Mouse (Mus musculus) midbrain, embryonic 14.5 days (tissue): Measurements from ENCODE around the gene Dnmbp. TPM values are rescaled to one million over a fixed set of nuclear protein-coding genes. Genes with fewer than 3 reads are reported as not detected.
A peak's percentile ranks its signal among the peaks of the same experiment; 100 is the strongest.

ENCODE experiments used
- ATAC-seq: fragments of 200-750 bp; cut with Nextera tagmentation; 2 replicates; pipeline ENCODE4 v1.8.0; 2017; ENCODE audit warnings: moderate number of reproducible peaks, moderate library complexity; ENCODE audit not compliant: low FRiP score, low TSS enrichment
- DNase-seq: peaks from one replicate; pipeline ENCODE4 v3.0.0-alpha.2; 2015
- H3K27ac ChIP-seq: fragments of 300-500 bp; sonication (generic); replicated peaks from 2 replicates; pipeline ENCODE4 v1.5.1; 2014; ENCODE audit warnings: mild to moderate bottlenecking, low read depth, low read length, moderate library complexity
- H3K27me3 ChIP-seq: fragments of 300-500 bp; sonication (generic); 2 replicates; pipeline ENCODE4 v1.6.1; 2014; ENCODE audit warnings: low read length, control low read depth, mixed read lengths; ENCODE audit not compliant: control insufficient read depth, insufficient read depth
- H3K36me3 ChIP-seq: fragments of 300-500 bp; sonication (generic); 2 replicates; pipeline ENCODE4 v1.6.1; 2014; ENCODE audit warnings: low read length, control low read depth; ENCODE audit not compliant: control insufficient read depth, insufficient read depth
- H3K4me1 ChIP-seq: fragments of 300-500 bp; sonication (generic); 2 replicates; pipeline ENCODE4 v1.6.1; 2014; ENCODE audit warnings: mild to moderate bottlenecking, antibody characterized with exemption, low read length, control low read depth; ENCODE audit not compliant: control insufficient read depth, insufficient read depth
- H3K4me2 ChIP-seq: fragments of 300-500 bp; sonication (generic); 2 replicates; pipeline ENCODE4 v1.6.1; 2014; ENCODE audit warnings: mild to moderate bottlenecking, low read length, moderate library complexity
- H3K4me3 ChIP-seq: fragments of 300-500 bp; sonication (generic); replicated peaks from 2 replicates; pipeline ENCODE4 v1.5.1; 2014; ENCODE audit warnings: low read depth, low read length
- H3K9ac ChIP-seq: fragments of 300-500 bp; sonication (generic); replicated peaks from 2 replicates; pipeline ENCODE4 v1.6.1; 2014; ENCODE audit warnings: mild to moderate bottlenecking, low read length, moderate library complexity
- H3K9me3 ChIP-seq: fragments of 300-500 bp; sonication (generic); 2 replicates; pipeline ENCODE4 v1.6.1; 2016; ENCODE audit warnings: low read length, control low read depth, mixed read lengths; ENCODE audit not compliant: control insufficient read depth
- WGBS: fragments of 180-500 bp; shearing (Covaris S2); extraction: QIAGEN DNeasy Blood & Tissue Kit; methylation state at CpG from one replicate; pipeline ENCODE4 v1.1.7; 2014; 5-methylcytosine and 5-hydroxymethylcytosine counted together
- polyA plus RNA-seq: library from polyadenylated mRNA; unstranded; fragments of >200 nt; fragmentation: Nextera tagmentation; extraction: Ambion mirVana; gene quantifications from 2 replicates; pipeline ENCODE4 v1.2.1, GENCODE M21; 2014

Gene Dnmbp
- polyA plus RNA-seq, result 7.2 and 8.6 TPM in 2 replicates

DNA sequence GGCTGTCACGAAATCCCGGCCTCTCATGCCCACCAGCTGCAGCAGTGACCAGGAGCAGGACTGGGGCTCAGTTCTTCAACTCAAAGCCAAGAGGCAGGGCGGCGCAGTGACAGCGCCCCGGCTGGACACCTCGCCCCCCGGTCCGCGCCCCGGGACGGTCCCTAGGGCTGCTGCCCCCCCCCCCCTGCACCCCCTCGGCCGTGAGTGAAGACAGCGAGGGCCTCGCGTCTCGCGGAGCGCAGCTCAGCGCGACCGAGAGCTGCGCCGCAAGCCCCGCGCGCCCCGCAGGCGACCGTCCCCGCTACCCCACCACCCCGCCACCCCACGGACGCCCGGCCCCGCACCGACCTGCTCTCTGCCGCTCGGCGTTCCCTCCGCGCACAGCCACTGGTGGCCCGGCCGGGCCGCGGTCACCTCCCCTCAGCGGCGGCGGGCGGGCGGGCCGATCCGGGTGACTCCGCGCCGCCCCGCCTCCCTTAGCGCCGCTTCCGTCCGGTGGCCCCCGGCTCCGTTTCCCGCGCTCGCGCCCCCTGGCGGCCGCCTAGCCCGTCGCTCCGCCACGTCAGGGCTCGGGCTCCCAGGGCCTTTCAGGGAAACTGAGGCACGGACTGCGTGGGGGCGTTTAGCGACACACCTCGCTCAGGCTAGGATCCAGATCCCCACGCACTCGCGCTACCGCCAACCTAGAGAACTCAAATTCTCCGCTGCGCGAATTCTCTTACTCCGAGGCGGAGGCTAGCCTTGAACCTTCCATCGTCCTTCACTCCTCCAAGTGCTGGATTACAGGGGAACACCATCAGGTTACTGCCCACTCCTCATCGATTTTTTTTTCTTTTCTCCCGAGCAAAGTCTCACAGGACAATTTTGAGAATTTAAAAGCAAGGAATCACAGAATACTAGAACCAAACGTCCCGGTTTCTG is at the start of gene Dnmbp:
Gene Dnmbp, minus strand, starts transcription at position 423 of the 921 bp plus-strand sequence.
- no peaks in the 10 kb centered on the region for H3K27me3 ChIP-seq
- WGBS, result 4% methylated on average over 77 of the region's 94 CpGs
- ATAC-seq, result peak; percentile 83

DNA sequence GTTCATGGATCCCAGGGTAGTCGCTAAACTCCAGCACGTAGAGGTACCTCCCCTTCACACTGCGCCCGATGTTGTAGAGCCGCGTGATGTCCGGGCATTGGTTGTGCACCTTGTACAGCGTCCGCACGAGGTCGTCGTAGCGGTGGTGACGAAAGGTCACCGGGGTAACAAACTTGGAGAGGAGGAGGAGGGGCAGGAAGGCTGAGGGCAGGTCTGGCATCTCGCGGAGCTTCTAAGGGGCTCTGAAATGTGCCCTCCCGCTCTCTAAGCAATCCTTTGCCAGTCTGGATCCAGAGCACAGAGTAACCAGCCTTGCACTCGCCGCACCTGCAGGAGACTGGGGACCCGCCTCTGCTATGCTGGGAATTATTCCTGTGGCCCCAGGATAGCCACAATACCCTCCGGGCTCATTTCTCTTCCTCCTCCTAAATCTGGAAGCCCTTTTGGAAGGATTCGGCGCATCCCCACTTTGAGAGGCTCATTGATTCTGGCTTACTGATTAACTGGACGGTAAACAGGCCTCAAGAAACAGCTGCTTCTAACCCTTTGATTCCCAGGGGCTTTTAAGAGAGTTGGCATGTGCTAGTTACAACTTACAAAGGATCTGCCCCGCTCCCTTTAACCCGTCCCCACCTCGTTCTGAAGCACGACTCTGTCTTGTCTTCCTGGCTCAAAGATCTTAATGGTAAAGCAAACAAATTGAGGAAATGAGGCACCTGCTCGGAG is 46.2 kb upstream of the Dnmbp start, which contains the start of gene Cpn1:
Gene Cpn1, minus strand, starts transcription at position 488 of the 726 bp plus-strand sequence.
- ATAC-seq (no peak), DNase-seq (no peak)
- WGBS, result 17% methylated on average over 30 of the region's 30 CpGs
- H3K27ac ChIP-seq, result no peak within 1 kb of the TSS
- H3K9ac ChIP-seq, result no peak within 1 kb of the TSS
- H3K4me3 ChIP-seq, result no peak within 1 kb of the TSS
- no peaks in the 10 kb centered on the region for H3K4me1 ChIP-seq
- no peaks in the 10 kb centered on the region for H3K36me3 ChIP-seq
- H3K4me2 ChIP-seq, result peak within 1 kb of the TSS; percentile 33
- H3K9me3 ChIP-seq, result no peaks in the 10 kb centered on the region
- no peaks in the 10 kb centered on the region for H3K27me3 ChIP-seq

More for the DNA sequence above, at the start of gene Dnmbp:
- Histone ChIP-seq H3K36me3 (no peaks in the 10 kb centered on the region), H3K27ac (peak within 1 kb of the TSS; percentile 45; the same call in 1 of the 2 replicates), H3K9me3 (no peaks in the 10 kb centered on the region), H3K4me2 (peak within 1 kb of the TSS; percentile 65), H3K9ac (peak within 1 kb of the TSS; percentile 78), H3K4me3 (peak within 1 kb of the TSS; percentile 77), H3K4me1 (no peaks in the 10 kb centered on the region)
- DNase-seq, result peak; percentile 89

DNA sequence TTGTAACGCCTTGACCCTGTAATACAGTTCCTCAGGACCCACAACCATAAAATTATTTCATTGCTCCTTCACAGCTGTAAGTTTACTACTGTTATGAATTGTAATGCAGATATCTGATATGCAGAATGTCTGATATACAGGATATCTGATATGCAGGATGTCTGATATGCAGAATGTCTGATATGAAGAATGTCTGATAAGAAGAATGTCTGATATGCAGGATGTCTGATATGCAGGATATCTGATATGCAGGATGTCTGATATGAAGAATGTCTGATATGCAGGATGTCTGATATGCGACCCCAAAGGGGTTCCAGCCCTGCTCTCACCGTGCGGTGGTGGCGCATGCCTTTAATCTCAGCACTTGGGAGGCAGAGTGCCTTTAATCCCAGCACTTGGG is 42.0 kb upstream of the Dnmbp start:
- H3K27ac ChIP-seq, result no peak overlapping the region
- WGBS, result 94% methylated on average over 5 of the region's 5 CpGs
- H3K36me3 ChIP-seq, result no peaks in the 10 kb centered on the region
- no peak overlapping the region for H3K4me2 ChIP-seq
- ATAC-seq, result no peak
- H3K4me1 ChIP-seq, result no peaks in the 10 kb centered on the region
- no peaks in the 10 kb centered on the region for H3K9me3 ChIP-seq
- H3K9ac ChIP-seq, result no peak overlapping the region
- no peaks in the 10 kb centered on the region for H3K27me3 ChIP-seq
- no peak overlapping the region for H3K4me3 ChIP-seq
- DNase-seq, result no peak

DNA sequence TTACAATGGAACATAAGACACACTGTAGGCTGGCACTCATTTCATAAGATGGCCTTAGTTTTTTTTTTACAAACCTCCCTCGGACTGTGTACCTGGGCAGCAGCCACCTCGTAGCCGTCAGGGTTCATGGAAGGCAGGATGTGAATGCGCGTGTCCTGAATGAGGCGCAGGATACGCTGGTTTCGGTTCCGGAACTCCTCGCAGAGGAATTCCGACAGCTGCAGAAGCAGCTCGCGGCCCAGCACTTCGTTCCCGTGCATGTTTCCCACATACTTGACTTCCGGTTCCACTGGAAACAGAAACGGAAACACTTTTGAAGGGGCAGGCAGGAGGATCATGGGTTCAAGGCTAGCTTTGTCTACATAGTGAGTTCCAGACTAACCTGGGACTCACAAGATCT is 40.7 kb upstream of the Dnmbp start:
- Histone ChIP-seq H3K4me1 (no peaks in the 10 kb centered on the region), H3K9ac (no peak overlapping the region), H3K4me2 (no peak overlapping the region), H3K27me3 (no peaks in the 10 kb centered on the region), H3K9me3 (no peaks in the 10 kb centered on the region), H3K36me3 (no peaks in the 10 kb centered on the region), H3K27ac (no peak overlapping the region), H3K4me3 (no peak overlapping the region)
- no peak for DNase-seq
- WGBS, result 94% methylated on average over 17 of the region's 17 CpGs
- no peak for ATAC-seq

DNA sequence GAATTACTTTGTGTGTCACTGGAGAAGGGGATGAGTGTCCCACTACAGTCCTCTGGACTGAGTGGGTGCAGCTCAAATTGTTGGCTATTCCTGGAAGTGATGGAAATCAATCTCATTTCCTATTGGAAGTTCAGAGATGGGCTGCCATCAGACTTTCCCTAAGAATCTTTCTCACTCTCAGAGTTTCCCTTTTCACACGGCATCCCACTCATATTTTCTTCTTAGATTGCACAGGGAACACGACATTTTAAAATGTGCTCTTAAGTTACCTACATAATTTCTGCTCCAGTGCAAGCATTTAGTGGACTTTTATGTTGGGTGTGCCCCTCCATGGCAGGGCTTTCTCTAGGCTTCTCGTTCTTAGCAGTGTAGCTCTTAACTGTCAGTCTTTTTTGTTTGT is 37.8 kb upstream of the Dnmbp start:
- no peaks in the 10 kb centered on the region for H3K36me3 ChIP-seq
- H3K9me3 ChIP-seq, result no peaks in the 10 kb centered on the region
- H3K9ac ChIP-seq, result no peak overlapping the region
- ATAC-seq (no peak), DNase-seq (no peak)
- H3K4me3 ChIP-seq, result no peak overlapping the region
- H3K4me1 ChIP-seq, result no peaks in the 10 kb centered on the region
- WGBS, result 88% methylated on average over 3 of the region's 3 CpGs
- no peak overlapping the region for H3K4me2 ChIP-seq
- H3K27me3 ChIP-seq, result no peaks in the 10 kb centered on the region
- H3K27ac ChIP-seq, result no peak overlapping the region

DNA sequence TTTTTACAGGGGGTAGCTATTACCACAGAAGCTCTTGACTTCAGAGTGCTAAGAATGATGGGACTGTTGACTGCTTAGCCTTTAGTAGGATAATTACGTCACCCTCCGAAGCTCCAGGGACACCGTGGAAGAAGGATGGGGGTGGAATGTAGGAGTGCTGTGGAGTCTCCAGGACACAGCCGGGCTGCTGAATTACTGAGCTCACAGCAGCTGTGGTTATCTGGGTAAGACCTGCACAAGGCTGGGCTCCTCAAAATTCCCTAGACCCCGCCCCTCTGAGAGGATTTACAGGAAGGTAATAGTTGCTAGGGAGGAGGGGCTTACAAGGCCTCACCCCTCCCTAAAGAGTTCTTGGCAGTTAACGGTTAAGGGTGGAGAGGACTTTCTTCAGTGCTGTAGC is 36.7 kb upstream of the Dnmbp start:
- Histone ChIP-seq H3K4me1 (no peaks in the 10 kb centered on the region), H3K27me3 (no peaks in the 10 kb centered on the region), H3K4me2 (no peak overlapping the region), H3K36me3 (no peaks in the 10 kb centered on the region), H3K4me3 (no peak overlapping the region), H3K9me3 (no peaks in the 10 kb centered on the region), H3K27ac (no peak overlapping the region), H3K9ac (no peak overlapping the region)
- WGBS, result 78% methylated on average over 6 of the region's 6 CpGs
- no peak for DNase-seq
- no peak for ATAC-seq

DNA sequence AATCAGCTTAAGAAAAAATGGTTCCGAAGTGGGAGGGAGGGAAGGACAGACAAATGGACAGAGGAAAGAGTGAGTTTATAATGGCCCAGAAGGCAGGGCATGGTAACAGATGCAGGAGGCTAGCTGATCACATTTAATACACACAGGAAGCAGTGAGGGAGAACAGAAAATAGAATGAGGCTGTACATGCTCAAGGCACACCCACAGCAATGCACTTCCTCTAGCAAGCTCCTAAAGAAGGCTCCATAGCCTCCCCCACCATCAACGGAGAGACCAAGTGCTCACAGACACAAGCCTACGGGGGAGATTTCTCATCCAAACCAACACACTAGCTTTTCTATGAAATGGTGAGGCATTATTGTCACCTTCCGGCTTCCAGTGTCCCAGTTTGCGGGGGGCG is 34.2 kb upstream of the Dnmbp start:
- Histone ChIP-seq H3K4me1 (no peaks in the 10 kb centered on the region), H3K4me3 (no peak overlapping the region), H3K36me3 (no peaks in the 10 kb centered on the region), H3K9ac (no peak overlapping the region), H3K27me3 (no peaks in the 10 kb centered on the region), H3K4me2 (no peak overlapping the region), H3K9me3 (no peaks in the 10 kb centered on the region), H3K27ac (no peak overlapping the region)
- no peak for ATAC-seq
- WGBS, result 94% methylated on average over 6 of the region's 6 CpGs
- DNase-seq, result no peak

DNA sequence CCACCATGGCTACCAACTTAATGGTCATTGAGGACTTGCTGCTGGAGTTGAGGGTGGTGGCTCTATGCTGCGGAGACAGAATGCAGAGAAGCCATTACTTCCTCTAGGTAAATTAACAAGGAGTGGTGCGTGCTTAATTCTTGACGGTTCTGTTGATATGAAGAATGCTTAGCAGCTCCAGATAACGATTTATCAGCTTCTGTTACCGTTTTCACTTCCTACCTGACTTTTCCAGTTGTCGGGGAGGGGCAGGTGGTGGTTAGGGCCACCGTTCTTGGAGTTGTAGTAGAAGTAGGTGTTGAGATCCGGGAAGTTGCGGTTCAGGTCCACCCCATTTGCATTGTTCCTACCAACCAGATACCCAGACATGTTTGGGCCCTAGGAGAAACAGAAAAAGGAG is 33.7 kb upstream of the Dnmbp start:
- Histone ChIP-seq H3K4me1 (no peaks in the 10 kb centered on the region), H3K9me3 (no peaks in the 10 kb centered on the region), H3K9ac (no peak overlapping the region), H3K36me3 (no peaks in the 10 kb centered on the region), H3K27me3 (no peaks in the 10 kb centered on the region), H3K4me3 (no peak overlapping the region), H3K27ac (no peak overlapping the region), H3K4me2 (no peak overlapping the region)
- ATAC-seq (no peak), DNase-seq (no peak)
- 88% methylated on average over 9 of the region's 9 CpGs for WGBS
